Mouse (Mus musculus): ENCODE results near the gene Spindoc.

Spindoc gene

GRCm38 (mm10) chr19:7382903-7383865, at the start of gene Spindoc:
TSS of gene Spindoc (minus strand) at chr19:7382994.
- DNase-seq (ENCODE audit: low spot score): peak; percentile 93

DNA sequence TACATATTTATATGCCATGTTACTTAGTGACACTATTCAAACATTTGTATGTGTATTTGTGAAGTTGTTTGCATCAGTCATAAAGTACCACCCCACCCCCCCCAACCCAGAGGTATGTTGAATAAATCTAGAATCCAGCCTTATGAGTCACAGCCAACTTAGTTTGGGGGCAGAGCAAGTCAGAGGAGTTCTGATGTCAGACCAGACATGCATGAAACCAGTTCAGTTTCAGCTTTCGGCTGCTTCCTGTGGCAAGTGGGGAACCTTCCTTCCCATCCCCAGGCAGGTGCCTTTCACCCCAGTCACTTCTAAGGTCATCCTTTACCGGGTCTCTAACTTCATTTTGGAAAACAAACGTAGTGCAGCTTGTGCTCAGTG, 42.6 kb upstream of the Spindoc start:
- no peak for DNase-seq (ENCODE audit: low spot score)

- DNase-seq (ENCODE audit: low spot score): no peak
These were observed 42.0 kb upstream of the Spindoc start for GRCm38 (mm10) chr19:7424590-7425397.

DNA sequence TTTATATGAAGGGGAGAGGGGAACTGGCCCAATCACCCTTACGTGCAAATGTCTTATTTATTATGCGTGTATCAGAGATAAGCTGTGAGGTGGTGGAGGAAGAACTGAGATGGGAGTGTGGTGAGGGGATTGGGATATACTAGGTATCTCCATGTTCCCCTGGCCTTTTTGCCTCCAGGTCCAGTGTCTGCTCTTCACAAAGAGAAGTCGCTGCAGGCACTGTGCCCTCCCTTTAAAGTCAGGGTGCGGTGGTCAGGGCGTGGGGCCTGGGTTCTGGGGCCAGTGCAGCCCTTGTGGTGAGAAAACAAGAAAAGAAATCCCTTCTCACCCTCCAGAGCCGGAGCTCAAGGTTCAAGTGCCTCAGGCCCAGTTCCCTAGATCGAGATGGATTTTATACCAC, 41.3 kb upstream of the Spindoc start:
- DNase-seq (ENCODE audit: low spot score): no peak

DNA sequence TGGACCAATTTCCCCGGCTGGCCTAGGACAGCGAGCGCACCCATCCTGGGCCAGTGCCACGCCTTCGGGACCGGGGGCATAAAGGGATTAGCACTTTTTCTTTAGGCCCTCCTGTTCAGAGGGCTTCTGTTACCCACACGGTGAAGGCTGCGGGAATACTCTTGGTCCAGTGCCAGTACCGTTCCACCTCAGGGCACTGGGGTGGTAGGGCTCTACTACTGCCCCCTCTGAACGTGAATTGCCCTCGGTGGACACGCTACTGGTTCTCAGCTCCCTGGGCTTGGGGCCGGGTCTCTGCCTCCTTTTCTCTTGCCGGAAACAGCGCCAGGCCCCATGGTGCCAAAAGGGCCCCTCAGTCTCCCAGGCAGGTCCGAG, 40.8 kb upstream of the Spindoc start:
- no peak for DNase-seq (ENCODE audit: low spot score)

GRCm38 (mm10) chr19:7423028-7423655, 40.3 kb upstream of the Spindoc start:
- DNase-seq (ENCODE audit: low spot score): peak; percentile 81

- no peak for DNase-seq (ENCODE audit: low spot score)
These were observed 39.8 kb upstream of the Spindoc start for GRCm38 (mm10) chr19:7422656-7423027.

DNA sequence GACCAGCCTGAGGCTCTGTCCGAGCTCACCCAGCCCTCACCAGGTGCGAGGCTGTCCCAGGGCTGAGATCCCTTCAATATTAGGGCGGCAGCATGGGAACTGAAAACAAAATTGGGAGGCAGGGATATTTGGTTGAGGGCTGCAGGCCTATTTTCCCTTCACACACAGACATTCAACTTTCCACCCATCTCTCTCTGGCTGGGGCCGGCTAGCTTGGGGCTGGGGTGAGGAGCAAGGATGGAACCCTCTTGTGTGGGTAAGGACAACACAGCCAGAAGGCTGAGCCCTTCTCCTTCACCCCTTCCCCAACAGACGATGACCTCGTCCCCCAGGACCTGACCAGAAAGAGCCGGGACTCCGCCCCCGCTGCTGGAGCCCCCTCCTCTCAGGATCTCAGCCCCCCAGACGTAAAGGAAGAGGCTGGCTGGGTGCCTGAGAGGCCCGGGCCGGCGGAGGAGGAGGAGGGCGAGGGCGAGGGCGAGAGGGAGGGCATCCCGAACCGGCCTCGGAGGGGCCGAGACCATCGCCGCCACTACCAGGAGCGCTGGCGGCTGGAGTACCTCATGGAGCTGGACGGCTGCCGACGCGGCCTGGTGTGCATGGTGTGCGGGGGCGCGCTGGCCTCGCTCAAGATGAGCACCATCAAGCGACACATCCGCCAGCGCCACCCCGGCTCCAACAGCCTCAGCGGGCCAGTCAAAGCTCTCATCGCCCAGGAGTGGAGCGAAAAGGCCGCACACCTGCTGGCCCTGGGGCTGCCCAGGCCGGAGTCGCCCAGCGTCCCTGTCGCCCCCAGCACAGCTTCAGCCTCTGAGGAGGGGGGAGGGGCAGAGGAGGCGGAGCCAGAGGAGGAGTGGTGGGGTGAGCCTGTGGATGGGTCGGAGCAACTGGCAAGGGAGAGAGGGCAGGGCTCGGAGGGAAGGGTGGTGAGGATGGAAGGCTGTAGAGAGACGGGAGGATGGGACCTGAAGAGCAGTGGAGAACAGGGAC, 39.1 kb upstream of the Spindoc start:
- DNase-seq (ENCODE audit: low spot score): peak; percentile 80

DNA sequence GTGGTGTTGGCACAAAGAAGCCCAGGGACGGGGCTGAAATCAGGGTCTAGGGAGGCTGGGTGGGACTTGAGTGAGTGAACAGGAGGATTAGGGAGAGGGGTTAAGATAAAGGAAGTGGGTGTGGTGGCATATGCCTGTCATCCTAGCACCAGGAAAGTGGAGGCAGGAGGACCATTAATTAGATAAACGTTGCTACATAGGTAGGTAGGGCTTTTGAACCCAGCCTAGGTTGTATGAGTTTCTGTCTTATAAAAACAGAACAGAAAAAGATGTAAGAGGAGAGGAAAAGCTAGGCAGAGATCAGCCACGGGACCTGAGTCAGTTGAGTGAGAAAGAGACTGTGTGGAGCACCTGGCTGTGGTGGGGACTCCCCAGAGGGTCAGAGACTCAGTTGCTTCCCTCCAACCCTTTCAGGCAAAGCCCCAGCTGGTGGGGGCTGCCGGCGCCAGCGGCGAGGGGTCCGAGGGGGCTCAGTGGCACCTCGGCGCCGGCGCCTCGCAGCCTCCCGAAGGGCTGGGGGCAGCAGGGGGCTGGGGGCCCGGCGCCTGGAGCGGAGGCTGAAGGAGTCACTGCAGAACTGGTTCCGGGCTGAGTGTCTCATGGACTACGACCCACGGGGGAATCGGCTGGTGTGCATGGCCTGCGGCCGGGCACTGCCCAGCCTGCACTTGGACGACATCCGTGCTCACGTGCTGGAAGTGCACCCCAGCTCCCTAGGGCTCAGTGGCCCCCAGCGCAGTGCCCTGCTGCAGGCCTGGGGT, 38.2 kb upstream of the Spindoc start:
- DNase-seq (ENCODE audit: low spot score): no peak

DNA sequence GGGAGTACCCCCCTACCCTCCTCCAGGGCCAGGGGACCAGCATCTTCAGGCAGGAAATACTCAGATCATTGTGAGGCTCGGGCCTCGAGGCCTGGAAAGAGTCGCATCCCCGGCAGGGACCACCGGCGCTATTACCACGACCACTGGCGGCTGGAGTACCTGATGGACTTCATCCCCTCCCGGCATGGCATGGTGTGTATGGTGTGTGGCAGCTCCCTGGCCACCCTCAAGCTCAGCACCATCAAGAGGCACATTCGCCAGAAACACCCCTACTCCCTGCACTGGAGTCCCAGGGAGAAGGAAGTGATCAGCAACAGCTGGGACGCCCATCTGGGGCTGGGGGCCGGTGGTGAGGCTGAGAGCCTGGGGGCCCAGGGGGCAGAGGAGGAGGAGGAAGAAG, 37.3 kb upstream of the Spindoc start:
- DNase-seq (ENCODE audit: low spot score): no peak

- no peak for DNase-seq (ENCODE audit: low spot score)
These were observed 36.3 kb upstream of the Spindoc start for GRCm38 (mm10) chr19:7419134-7419533.

DNA sequence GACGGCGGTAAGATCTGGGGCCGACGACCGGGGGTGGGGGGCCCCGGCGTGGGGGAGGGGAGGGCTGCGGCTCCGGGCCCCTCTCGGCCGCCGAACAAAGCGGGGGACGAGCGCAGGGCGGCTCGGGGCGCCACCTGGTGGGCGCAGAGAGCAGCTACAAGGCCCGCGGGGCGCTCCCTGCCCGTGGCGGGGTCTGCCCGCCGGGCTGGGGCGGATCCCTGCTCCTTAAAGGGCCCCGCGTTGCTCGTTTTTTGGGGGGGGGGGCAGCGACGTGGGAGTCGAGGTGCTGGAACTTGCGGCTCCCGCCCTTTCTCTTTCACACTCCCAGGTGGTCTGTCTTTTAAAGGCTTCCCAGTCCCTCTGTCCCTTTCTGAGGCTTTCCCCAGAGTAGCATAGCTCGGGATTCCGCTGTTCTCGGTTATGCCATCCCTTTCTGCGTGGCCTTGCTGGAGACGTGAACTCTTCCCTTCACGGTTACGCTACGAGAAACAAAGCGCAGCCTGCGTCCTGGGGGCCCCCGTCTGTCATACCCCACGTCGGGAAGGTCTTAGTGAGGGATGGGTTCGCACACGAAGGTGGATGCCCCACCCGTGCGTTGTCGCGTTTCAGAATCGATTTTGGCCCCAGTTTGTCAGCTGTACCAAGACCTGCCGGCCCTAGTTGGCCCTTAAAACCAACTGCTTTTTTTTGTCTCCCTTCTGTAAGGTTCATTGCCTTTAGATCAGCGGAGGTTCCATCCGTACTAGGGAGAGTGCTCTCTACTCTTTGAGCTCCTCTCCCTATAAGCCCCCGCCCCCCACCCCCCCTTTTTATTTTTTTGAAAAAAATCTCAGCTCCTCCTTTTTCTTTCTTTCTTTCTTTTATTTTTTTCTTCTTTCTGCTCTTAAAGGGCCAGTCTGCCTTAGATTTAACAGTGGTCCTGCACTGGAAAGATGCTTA, 35.4 kb upstream of the Spindoc start:
- peak; percentile 75 for DNase-seq (ENCODE audit: low spot score)

DNA sequence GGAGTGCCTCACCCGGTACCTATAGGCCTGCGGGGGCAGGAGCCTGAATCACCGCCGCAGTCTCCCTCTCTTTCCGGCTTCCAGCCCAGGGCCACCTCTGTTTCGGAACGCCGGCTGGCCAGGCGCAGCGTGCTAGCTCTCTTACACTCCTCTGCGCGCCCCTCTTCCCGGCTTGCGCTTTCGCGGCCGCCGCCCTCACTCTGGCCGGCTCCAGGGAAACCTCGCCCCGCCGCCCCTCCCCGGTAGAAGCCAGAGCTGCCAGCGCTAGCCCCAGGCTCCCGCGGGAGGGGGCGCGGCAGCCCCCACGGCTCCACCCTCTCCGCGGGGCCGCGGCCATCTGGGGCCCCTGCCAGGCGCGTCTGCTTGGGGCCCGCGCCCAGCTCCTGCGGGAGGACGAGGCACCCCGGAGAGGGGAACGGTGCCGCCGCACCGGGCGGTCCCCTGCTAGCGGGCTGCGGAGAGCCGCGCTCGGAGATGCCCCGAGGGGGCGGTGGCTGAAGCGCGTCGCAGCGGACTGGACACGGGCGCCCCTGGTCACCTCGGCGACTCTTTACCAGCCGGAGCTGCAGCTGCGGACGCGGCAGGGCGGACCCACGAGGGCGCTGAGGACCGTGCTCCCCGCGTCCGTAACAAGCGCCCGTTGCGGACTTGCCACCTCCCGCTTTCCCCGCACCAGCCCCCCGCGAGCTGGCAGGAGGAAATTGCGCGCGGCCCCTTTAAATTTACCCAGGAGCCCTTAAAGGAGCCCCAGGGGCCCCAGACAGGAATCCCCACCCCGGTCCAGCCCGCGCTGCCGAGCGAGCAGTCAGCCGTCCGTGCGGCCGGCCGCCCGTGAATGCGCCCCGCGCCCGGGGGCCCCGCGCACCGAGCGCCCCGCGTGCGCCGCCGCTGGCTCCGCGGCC, 34.3 kb upstream of the Spindoc start, which contains the start of gene 2700081O15Rik:
TSS of gene 2700081O15Rik (plus strand) at position 792 of the 902 bp plus-strand sequence.
- peak; percentile 73 for DNase-seq (ENCODE audit: low spot score)

- no peak for DNase-seq (ENCODE audit: low spot score)
These were observed 33.4 kb upstream of the Spindoc start for GRCm38 (mm10) chr19:7415916-7416833.

GRCm38 (mm10) chr19:7412361-7412760, 29.6 kb upstream of the Spindoc start:
- no peak for DNase-seq (ENCODE audit: low spot score)

GRCm38 (mm10) chr19:7404623-7405229, 21.9 kb upstream of the Spindoc start:
- DNase-seq (ENCODE audit: low spot score): no peak

GRCm38 (mm10) chr19:7400635-7401034, 17.8 kb upstream of the Spindoc start:
- DNase-seq (ENCODE audit: low spot score): no peak

Measured in MN1 (cell line).